Mouse (Mus musculus): ENCODE measurements at regions not wholly inside any gene's neighbourhood (a gene's known extent, or its start where the extent isn't known, plus 50 kb on each side); places are given as distances from the start of the nearest gene placed in this dataset.

- no peak for DNase-seq
Observed at GRCm38 (mm10) chr5:64749415-64750166, 53.6 kb upstream of the Klf3 start.

- no peak for DNase-seq
Observed at GRCm38 (mm10) chr5:64750406-64750805, 52.8 kb upstream of the Klf3 start.

GRCm38 (mm10) chr5:64750976-64751656, 52.1 kb upstream of the Klf3 start:
- peak; percentile 16 to 36 for DNase-seq

- no peak for DNase-seq
Observed at GRCm38 (mm10) chr5:64753142-64753750, 49.9 kb upstream of the Klf3 start.
